Mouse (Mus musculus) forebrain, embryonic 12.5 days (tissue): Measurements from ENCODE around the gene Fubp1. TPM values are rescaled to one million over a fixed set of nuclear protein-coding genes. Genes with fewer than 3 reads are reported as not detected.

ENCODE experiments used
- ATAC-seq: fragments of 200-750 bp; cut with Nextera tagmentation; 2 replicates; pipeline ENCODE4 v1.8.0; 2017; ENCODE audit warnings: moderate TSS enrichment; ENCODE audit not compliant: low FRiP score
- H3K27ac ChIP-seq: fragments of 300-500 bp; sonication (generic); 2 replicates; pipeline ENCODE4 v1.5.1; 2016; ENCODE audit warnings: mild to moderate bottlenecking
- H3K27me3 ChIP-seq: fragments of 300-500 bp; sonication (generic); 2 replicates; pipeline ENCODE4 v1.6.1; 2016; ENCODE audit warnings: mild to moderate bottlenecking
- H3K36me3 ChIP-seq: fragments of 300-500 bp; sonication (generic); replicated peaks from 2 replicates; pipeline ENCODE4 v1.6.1; 2016; ENCODE audit warnings: mild to moderate bottlenecking
- H3K4me1 ChIP-seq: fragments of 300-500 bp; sonication (generic); 2 replicates; pipeline ENCODE4 v1.6.1; 2016
- H3K4me2 ChIP-seq: fragments of 300-500 bp; sonication (generic); 2 replicates; pipeline ENCODE4 v1.6.1; 2016; ENCODE audit warnings: mild to moderate bottlenecking, moderate library complexity
- H3K4me3 ChIP-seq: fragments of 300-500 bp; sonication (generic); replicated peaks from 2 replicates; pipeline ENCODE4 v1.5.1; 2016; ENCODE audit warnings: mild to moderate bottlenecking
- H3K9ac ChIP-seq: fragments of 300-500 bp; sonication (generic); 2 replicates; pipeline ENCODE4 v1.6.1; 2016; ENCODE audit warnings: mild to moderate bottlenecking
- H3K9me3 ChIP-seq: fragments of 300-500 bp; sonication (generic); 2 replicates; pipeline ENCODE4 v1.6.1; 2016
- WGBS: fragments of 180-500 bp; shearing (Covaris S2); methylation state at CpG from one replicate; pipeline ENCODE4 v1.1.7; 2016; 5-methylcytosine and 5-hydroxymethylcytosine counted together
- polyA plus RNA-seq: library from polyadenylated mRNA; unstranded; fragments of >200 nt; fragmentation: Nextera tagmentation; extraction: Ambion mirVana; gene quantifications from 2 replicates; pipeline ENCODE4 v1.2.1, GENCODE M21; 2016

Fubp1 gene
- polyA plus RNA-seq, 1 experiment from 2014 or later = 437 TPM

DNA sequence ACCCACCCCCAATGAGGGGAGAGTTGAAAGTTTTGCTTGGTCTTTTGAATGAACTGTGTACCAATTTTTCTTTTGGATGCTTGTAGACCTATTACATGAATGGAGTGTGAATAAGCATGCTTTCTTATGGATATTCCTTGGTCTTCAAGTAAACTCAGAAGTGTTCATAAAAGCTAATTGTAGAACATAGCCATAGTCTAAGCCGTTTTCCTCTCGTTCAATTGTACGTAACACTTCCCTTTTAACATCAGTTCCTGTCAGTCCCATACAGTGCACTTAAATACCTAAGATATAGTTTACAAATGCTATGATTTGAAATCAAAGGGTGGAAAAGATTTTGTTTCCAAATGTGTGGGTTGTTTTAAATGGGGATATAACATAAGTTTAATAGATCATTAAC is 3.2 kb downstream of the Fubp1 start:
- Histone ChIP-seq H3K36me3 (peaks cover 31% of the 10 kb centered on the region), H3K27ac (no peak overlapping the region), H3K4me2 (peak overlapping the region; percentile 94), H3K27me3 (no peaks in the 10 kb centered on the region), H3K9me3 (no peaks in the 10 kb centered on the region), H3K9ac (no peak overlapping the region), H3K4me1 (peaks cover 30% of the 10 kb centered on the region), H3K4me3 (peak overlapping the region; percentile 97)
- ATAC-seq = no peak
- 59% methylated on average over 3 of the region's 3 CpGs for WGBS

DNA sequence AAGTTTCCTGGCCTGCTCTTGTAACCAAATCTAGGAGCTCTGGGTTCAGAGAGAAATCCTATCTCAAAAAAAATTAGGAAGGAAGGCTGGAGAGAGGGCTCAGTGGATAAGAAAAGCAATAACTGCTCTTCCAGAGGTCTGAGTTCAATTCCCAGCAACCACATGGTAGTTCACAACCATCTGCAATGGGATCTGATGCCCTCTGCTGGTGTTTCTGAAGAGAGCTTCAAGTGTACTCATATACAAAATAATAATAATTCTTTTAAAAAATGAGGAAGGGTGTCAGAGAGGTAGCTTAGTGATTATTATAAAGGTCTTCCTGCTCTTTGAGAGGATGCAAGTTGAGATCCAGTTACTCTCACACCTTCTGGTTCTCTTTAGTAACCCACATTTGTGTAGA is 14.7 kb downstream of the Fubp1 start:
- Histone ChIP-seq H3K4me2 (no peak overlapping the region), H3K27ac (no peak overlapping the region), H3K36me3 (peaks cover 92% of the 10 kb centered on the region), H3K27me3 (no peaks in the 10 kb centered on the region), H3K9me3 (no peaks in the 10 kb centered on the region), H3K4me1 (no peaks in the 10 kb centered on the region), H3K4me3 (no peak overlapping the region), H3K9ac (no peak overlapping the region)
- no peak for ATAC-seq

DNA sequence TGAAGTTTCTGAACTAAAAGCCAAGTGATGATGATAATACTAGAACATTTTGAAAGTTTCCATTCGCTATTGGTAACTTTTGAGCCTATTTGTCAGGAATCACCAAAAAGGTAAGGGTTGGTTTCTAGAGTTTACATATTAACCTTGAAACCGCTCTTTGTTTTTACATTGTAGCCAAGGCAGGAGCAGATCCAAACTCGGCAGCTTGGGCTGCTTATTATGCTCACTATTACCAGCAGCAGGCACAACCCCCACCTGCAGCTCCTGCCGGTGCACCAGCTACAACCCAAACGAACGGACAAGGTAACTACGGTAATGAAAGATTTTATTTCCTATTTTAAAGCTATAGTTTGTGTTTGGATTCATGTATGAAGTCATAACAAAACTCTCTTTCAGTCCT is 15.7 kb downstream of the Fubp1 start:
- Histone ChIP-seq H3K4me3 (no peak overlapping the region), H3K4me2 (no peak overlapping the region), H3K27ac (no peak overlapping the region), H3K9me3 (no peaks in the 10 kb centered on the region), H3K27me3 (no peaks in the 10 kb centered on the region), H3K4me1 (no peaks in the 10 kb centered on the region), H3K36me3 (peaks cover 91% of the 10 kb centered on the region), H3K9ac (no peak overlapping the region)
- ATAC-seq = no peak
- WGBS = 91% methylated on average over 7 of the region's 7 CpGs

DNA sequence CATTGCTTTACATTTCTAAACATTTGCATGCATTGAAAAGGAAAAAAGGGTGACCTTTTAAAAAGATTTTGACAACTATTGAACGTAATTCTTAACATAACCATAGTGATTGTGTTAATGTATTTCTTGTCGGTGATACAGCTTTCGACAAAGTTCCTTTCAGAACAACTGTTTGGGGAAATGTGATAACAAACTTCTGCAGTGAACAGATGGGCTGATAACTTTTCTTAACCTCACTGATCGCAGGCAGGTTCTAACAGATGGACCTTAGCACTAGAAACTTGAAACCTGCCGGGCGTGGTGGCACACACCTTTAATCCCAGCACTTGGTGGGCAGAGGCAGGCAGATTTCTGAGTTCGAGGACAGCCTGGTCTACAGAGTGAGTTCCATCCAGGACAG is 18.6 kb downstream of the Fubp1 start:
- Histone ChIP-seq H3K27me3 (no peaks in the 10 kb centered on the region), H3K27ac (no peak overlapping the region), H3K4me3 (no peak overlapping the region), H3K9ac (no peak overlapping the region), H3K4me1 (no peaks in the 10 kb centered on the region), H3K4me2 (no peak overlapping the region), H3K36me3 (peaks cover 76% of the 10 kb centered on the region), H3K9me3 (no peaks in the 10 kb centered on the region)
- 96% methylated on average over 7 of the region's 7 CpGs for WGBS
- ATAC-seq = no peak

DNA sequence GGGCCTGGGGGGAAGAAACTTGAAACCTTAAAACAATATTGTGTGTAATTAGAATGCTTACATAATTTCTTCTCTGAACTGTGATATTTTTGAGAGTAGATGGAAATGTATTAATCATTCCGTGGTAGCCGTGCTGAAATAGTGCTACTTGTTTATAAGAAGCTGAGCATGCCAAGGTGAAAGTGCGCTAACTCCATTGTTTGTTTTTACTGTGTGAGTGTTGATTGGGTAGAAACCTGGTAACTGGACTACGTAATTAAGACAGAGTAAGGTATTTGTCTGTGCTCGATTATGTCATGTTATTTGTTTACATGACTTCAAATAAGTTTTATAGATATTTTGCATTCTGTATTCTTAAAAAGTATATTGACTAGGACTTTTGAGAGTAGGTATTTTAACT is 19.0 kb downstream of the Fubp1 start:
- Histone ChIP-seq H3K9ac (no peak overlapping the region), H3K9me3 (no peaks in the 10 kb centered on the region), H3K4me1 (no peaks in the 10 kb centered on the region), H3K27me3 (no peaks in the 10 kb centered on the region), H3K27ac (no peak overlapping the region), H3K4me2 (no peak overlapping the region), H3K36me3 (peaks cover 74% of the 10 kb centered on the region), H3K4me3 (no peak overlapping the region)
- ATAC-seq = no peak
- 93% methylated on average over 5 of the region's 5 CpGs for WGBS

DNA sequence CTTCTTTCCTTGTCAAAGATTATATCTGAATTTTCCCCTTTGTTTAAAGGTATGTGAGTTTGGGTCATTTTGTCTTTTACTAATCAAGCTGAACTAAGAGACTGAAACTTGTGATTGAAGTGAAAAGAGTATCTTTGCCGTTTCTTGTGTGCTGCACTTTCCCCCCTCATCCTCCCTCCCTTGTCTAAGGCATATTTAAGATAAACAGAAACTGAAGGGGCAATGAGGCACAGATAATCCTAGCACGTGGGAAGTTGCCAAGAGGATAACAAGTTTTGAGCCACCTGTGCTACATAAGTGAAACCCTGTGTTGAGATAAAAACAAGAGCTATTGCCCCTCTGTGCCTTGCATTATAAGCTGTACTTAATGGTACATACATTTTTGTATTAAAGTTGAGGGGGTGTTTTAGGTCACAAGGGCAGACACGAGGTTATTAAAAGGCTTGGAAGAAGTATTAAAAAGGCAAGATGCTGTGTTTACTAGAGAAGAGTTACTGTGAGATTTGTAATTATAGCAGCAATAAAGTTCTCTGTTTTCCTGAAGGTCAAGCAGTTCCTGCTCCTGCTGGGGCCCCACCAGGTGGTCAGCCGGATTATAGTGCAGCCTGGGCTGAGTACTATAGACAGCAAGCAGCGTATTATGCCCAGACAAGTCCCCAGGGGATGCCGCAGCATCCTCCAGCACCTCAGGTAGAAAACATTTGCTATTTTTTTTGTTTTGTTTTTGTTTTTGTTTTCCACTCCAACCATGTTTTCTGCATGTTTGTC is 21.3 kb downstream of the Fubp1 start:
- Histone ChIP-seq H3K36me3 (peaks cover 65% of the 10 kb centered on the region), H3K4me3 (no peak overlapping the region), H3K27ac (no peak overlapping the region)

DNA sequence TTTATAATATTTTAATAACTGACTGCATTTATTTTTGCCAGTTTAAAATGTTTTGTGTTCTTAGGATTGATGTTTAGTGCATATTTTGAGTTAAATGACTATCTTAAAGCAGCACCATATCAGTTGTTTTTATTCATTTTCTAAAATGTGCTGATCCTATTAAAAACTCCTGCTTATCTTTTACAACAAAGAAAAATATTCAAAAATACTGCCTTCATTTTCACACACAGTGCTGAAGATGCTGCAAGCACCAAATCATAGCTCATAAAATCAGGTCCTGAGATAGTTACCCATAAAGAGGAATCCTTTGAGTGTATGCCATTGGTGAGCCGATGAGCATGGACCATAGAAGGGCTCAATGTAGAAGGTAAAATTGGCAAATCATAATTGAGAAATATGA is 25.0 kb downstream of the Fubp1 start:
- H3K9ac ChIP-seq = no peak overlapping the region
- 95% methylated on average over 1 of the region's 1 CpGs for WGBS
- peaks cover 54% of the 10 kb centered on the region for H3K36me3 ChIP-seq
- no peak for ATAC-seq
- no peak overlapping the region for H3K4me3 ChIP-seq
- H3K4me1 ChIP-seq = no peaks in the 10 kb centered on the region
- H3K4me2 ChIP-seq = no peak overlapping the region
- H3K27ac ChIP-seq = no peak overlapping the region
- H3K27me3 ChIP-seq = no peaks in the 10 kb centered on the region
- H3K9me3 ChIP-seq = no peaks in the 10 kb centered on the region

More for the DNA sequence above, 21.3 kb downstream of the Fubp1 start:
- no peaks in the 10 kb centered on the region for H3K9me3 ChIP-seq
- 60% methylated on average over 6 of the region's 6 CpGs for WGBS
- H3K4me1 ChIP-seq = no peaks in the 10 kb centered on the region
- H3K27me3 ChIP-seq = no peaks in the 10 kb centered on the region
- no peak overlapping the region for H3K4me2 ChIP-seq
- no peak overlapping the region for H3K9ac ChIP-seq
- no peak for ATAC-seq

DNA sequence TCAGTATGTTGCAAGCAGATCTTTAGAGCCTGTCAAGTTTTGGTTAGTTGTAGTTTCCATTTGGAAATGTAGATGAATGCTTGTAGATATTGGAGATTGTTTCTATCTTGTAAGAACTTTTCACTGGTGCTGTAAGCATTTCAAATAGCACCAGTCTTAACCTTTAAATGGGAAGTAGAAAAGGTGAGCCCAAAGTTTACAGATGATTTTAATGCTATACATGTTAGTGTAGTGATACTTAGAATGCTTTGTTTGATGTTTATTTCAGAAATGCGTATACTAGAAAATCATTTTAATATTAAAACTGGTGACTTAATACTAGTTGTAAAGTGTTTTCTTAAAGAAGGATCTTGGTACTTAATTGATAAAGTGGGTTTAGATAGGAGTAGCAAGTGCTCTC is 25.6 kb downstream of the Fubp1 start:
- no peak overlapping the region for H3K4me3 ChIP-seq
- 96% methylated on average over 1 of the region's 1 CpGs for WGBS
- no peaks in the 10 kb centered on the region for H3K27me3 ChIP-seq
- no peaks in the 10 kb centered on the region for H3K9me3 ChIP-seq
- H3K27ac ChIP-seq = no peak overlapping the region
- H3K4me2 ChIP-seq = no peak overlapping the region
- no peak overlapping the region for H3K9ac ChIP-seq
- peaks cover 49% of the 10 kb centered on the region for H3K36me3 ChIP-seq
- ATAC-seq = no peak
- H3K4me1 ChIP-seq = no peaks in the 10 kb centered on the region

DNA sequence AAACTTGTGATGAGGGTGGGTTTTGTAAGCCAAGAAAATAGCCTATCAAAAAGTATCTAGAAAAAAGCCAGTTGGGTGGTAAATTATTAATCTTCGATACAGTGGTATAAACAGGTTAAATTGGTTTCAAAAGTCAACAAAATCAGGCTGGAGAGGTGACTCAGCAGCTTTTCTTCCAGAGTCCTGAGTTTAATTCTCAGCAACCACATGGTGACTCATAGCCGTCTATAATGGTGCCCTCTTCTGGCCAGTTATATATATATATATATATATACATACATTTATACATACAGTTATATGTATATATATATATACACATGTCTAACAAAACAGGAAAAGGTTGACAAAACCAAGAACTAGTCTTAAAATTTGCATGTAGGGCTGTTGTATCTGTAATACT is 28.6 kb downstream of the Fubp1 start:
- Histone ChIP-seq H3K9me3 (no peaks in the 10 kb centered on the region), H3K4me2 (no peak overlapping the region), H3K27ac (no peak overlapping the region), H3K27me3 (no peaks in the 10 kb centered on the region), H3K36me3 (peaks cover 37% of the 10 kb centered on the region), H3K4me1 (no peaks in the 10 kb centered on the region), H3K9ac (no peak overlapping the region), H3K4me3 (no peak overlapping the region)
- peak; percentile 10; the same call in 1 of the 2 replicates for ATAC-seq
- 80% methylated on average over 2 of the region's 2 CpGs for WGBS

DNA sequence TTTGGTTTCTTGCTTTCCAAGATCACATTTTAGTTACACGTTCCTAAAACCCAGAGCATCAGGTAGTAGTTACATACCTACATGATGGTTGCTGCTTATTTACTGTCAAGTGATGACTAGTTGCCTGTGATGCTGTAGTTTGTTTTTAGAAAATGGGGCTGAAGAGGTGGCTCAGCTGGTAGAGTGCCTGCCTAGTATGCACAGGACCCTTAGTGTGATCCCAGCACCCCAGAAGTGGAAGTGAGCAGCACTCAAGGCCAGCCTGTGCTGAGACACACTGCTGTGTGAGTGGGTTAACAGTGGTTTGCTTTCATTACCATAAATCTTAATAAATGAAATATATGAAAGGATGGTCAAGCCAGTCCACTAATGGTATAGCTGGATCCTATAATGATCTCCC is 29.4 kb downstream of the Fubp1 start:
- 95% methylated on average over 1 of the region's 1 CpGs for WGBS
- no peak overlapping the region for H3K27ac ChIP-seq
- H3K4me1 ChIP-seq = no peaks in the 10 kb centered on the region
- no peak overlapping the region for H3K4me3 ChIP-seq
- no peak overlapping the region for H3K4me2 ChIP-seq
- H3K9ac ChIP-seq = no peak overlapping the region
- no peaks in the 10 kb centered on the region for H3K27me3 ChIP-seq
- no peaks in the 10 kb centered on the region for H3K9me3 ChIP-seq
- ATAC-seq = 0 out of 2 replicates have a peak, but pooled peaks have one; percentile 33
- H3K36me3 ChIP-seq = peaks cover 32% of the 10 kb centered on the region

DNA sequence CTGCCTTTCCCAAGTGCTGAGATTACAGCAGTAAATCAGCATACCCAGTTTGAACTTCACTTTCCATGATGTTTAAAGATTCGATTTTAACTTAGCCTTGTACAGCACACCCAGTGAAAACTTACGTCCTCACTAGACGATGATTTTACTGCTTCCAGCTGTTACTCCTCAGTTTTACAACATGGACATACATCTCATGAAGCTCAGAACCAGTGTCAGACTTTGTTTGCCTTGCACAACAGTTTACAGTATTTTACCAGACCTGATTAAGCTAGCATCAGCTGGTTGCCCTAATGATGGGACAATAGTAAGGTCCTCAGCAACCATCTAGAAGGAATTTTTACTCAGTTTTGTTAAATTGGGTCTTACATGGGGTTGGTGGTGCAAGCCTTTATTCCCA is 30.9 kb downstream of the Fubp1 start:
- Histone ChIP-seq H3K4me2 (no peak overlapping the region), H3K27ac (no peak overlapping the region), H3K4me3 (no peak overlapping the region), H3K36me3 (peaks cover 21% of the 10 kb centered on the region), H3K4me1 (no peaks in the 10 kb centered on the region), H3K9me3 (no peaks in the 10 kb centered on the region), H3K27me3 (no peaks in the 10 kb centered on the region), H3K9ac (no peak overlapping the region)
- 89% methylated on average over 3 of the region's 3 CpGs for WGBS
- ATAC-seq = no peak

DNA sequence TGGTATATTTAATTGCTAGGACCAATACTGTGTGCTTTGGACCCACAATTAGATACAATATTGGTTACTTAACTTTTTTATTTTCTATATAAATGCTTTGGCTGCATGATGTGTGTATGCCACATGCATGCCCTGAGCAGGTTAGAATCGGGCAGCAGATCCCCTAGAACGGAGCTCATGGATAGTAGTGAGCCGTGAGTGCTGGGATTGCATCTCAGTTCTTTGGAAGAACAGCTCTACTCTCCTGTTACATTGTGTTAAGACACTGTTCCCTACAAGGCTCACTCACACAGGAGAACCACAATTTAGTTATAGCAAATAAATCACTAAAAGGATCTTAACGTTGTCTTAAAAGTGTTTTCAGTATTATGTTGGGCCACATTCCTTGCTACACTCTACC is 33.1 kb downstream of the Fubp1 start:
- H3K27ac ChIP-seq = no peak overlapping the region
- 78% methylated on average over 4 of the region's 4 CpGs for WGBS
- H3K27me3 ChIP-seq = no peaks in the 10 kb centered on the region
- no peaks in the 10 kb centered on the region for H3K4me1 ChIP-seq
- peaks cover 12% of the 10 kb centered on the region for H3K36me3 ChIP-seq
- no peak overlapping the region for H3K9ac ChIP-seq
- no peak overlapping the region for H3K4me3 ChIP-seq
- H3K4me2 ChIP-seq = no peak overlapping the region
- ATAC-seq = no peak
- H3K9me3 ChIP-seq = no peaks in the 10 kb centered on the region

DNA sequence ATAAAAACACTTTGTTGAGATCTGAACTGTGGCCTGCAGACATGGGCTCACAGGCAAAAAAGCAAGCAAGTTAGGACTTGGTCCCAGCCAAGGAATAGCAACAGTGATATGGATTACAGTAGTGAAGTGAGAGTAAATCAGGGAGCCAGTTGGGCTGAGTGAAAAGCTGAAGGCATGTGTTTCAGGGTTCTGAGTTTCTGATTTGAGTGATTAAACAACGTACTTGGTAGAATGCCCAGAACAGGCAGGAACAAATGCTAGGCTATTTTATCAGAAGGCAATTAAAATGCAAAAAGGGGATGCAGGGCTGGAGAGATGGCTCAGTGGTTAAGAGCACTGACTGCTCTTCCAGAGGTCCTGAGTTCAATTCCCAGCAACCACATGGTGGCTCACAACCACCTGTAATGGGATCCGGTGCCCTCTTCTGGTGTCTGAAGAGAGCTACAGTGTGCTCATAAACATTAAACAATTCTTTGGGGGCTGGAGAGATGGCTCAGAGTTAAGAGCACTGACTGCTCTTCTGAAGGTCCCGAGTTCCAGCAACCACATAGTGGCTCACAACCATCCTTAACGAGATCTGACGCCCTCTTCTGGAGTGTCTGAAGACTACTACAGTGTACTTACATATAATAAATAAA is 35.2 kb downstream of the Fubp1 start:
- Histone ChIP-seq H3K9ac (no peak overlapping the region), H3K4me3 (no peak overlapping the region), H3K9me3 (no peaks in the 10 kb centered on the region), H3K36me3 (no peaks in the 10 kb centered on the region), H3K27me3 (no peaks in the 10 kb centered on the region), H3K27ac (no peak overlapping the region), H3K4me1 (no peaks in the 10 kb centered on the region), H3K4me2 (no peak overlapping the region)
- no peak for ATAC-seq
- 80% methylated on average over 5 of the region's 5 CpGs for WGBS
